Mouse (Mus musculus) myocyte (in vitro differentiated cells): ENCODE results near the gene Hltf. TPM values are rescaled to one million over a fixed set of nuclear protein-coding genes. Genes with fewer than 3 reads are reported as not detected.
A peak's percentile ranks its signal among the peaks of the same experiment; 100 is the strongest.

Experiments
- H3K27me3 ChIP-seq: one replicate; pipeline ENCODE4 v1.6.1; 2011; ENCODE audit not compliant: control insufficient read depth, insufficient read depth, insufficient read length
- H3K36me3 ChIP-seq: one replicate; pipeline ENCODE4 v1.6.1; 2011; ENCODE audit not compliant: control insufficient read depth, insufficient read depth
- H3K4me2 ChIP-seq: one replicate; pipeline ENCODE4 v1.6.1; 2011; ENCODE audit warnings: low read depth, control low read depth
- H3K4me3 ChIP-seq: one replicate; pipeline ENCODE4 v1.5.1; 2011; ENCODE audit warnings: mild to moderate bottlenecking, control low read depth, moderate library complexity
- H3K79me2 ChIP-seq: one replicate; pipeline ENCODE4 v1.6.1; 2011; ENCODE audit not compliant: control insufficient read depth, insufficient read depth
- H3ac ChIP-seq: one replicate; pipeline ENCODE4 v1.6.1; 2011; ENCODE audit not compliant: control insufficient read depth, insufficient read length
- CEBPB ChIP-seq: IDR thresholded peaks from 2 replicates; pipeline ENCODE4 v1.6.1; 2011; ENCODE audit warnings: mild to moderate bottlenecking, moderate library complexity; ENCODE audit not compliant: poor library complexity, insufficient read depth, severe bottlenecking
- E2F4 ChIP-seq: IDR thresholded peaks from one replicate; pipeline ENCODE4 v1.6.1; 2011; ENCODE audit warnings: mild to moderate bottlenecking, control low read depth, moderate library complexity; ENCODE audit not compliant: insufficient read depth
- MAX ChIP-seq: IDR thresholded peaks from one replicate; pipeline ENCODE4 v1.6.1; 2011; ENCODE audit warnings: low read depth, mild to moderate bottlenecking, control low read depth
- MYOD1 ChIP-seq, 3 experiments: IDR thresholded peaks; one replicate each; pipeline ENCODE4 v1.6.1; 2011; ENCODE audit warnings: control low read depth in 2 of 3, low read depth in 2 of 3, mild to moderate bottlenecking in 2 of 3, moderate library complexity in 1 of 3; ENCODE audit not compliant: insufficient read length in 2 of 3, control insufficient read depth in 1 of 3
- MYOG ChIP-seq, 3 experiments: IDR thresholded peaks; one replicate each; pipeline ENCODE4 v1.6.1; 2011; ENCODE audit warnings: control low read depth in 2 of 3, low read depth in 2 of 3, mild to moderate bottlenecking in 2 of 3; ENCODE audit not compliant: insufficient read length in 2 of 3, control insufficient read depth in 1 of 3, insufficient read depth in 1 of 3
- POLR2A ChIP-seq: IDR thresholded peaks from one replicate; pipeline ENCODE4 v1.6.1; 2011; ENCODE audit warnings: low read depth, mild to moderate bottlenecking, control low read depth, moderate library complexity; ENCODE audit not compliant: insufficient read length
- POLR2AphosphoS2 ChIP-seq: IDR thresholded peaks from one replicate; pipeline ENCODE4 v1.6.1; 2011; ENCODE audit warnings: low read depth, control low read depth; ENCODE audit not compliant: insufficient read length
- REST ChIP-seq: IDR thresholded peaks from one replicate; pipeline ENCODE4 v1.6.1; 2011; ENCODE audit warnings: mild to moderate bottlenecking, control low read depth, moderate library complexity; ENCODE audit not compliant: insufficient read depth, insufficient read length
- SRF ChIP-seq: IDR thresholded peaks from one replicate; pipeline ENCODE4 v1.6.1; 2011; ENCODE audit warnings: low read depth; ENCODE audit not compliant: control insufficient read depth, insufficient read length
- TCF12 ChIP-seq: IDR thresholded peaks from one replicate; pipeline ENCODE4 v1.6.1; 2011; ENCODE audit warnings: mild to moderate bottlenecking, control low read depth; ENCODE audit not compliant: poor library complexity, insufficient read depth, severe bottlenecking
- TCF3 ChIP-seq: IDR thresholded peaks from one replicate; pipeline ENCODE4 v1.6.1; 2011; ENCODE audit warnings: low read depth, control low read depth; ENCODE audit not compliant: insufficient read length
- USF1 ChIP-seq: IDR thresholded peaks from one replicate; pipeline ENCODE4 v1.6.1; 2011; ENCODE audit warnings: low read depth, mild to moderate bottlenecking, control low read depth, moderate library complexity
- polyA plus RNA-seq: library from polyadenylated mRNA; unstranded; fragments of >200 nt; fragmentation: generic; extraction: Trizol; gene quantifications from one replicate; pipeline ENCODE4 v1.2.1, GENCODE M21; 2012; ENCODE audit warnings: missing spikeins

Gene Hltf
- polyA plus RNA-seq, 1 experiment: 1.3 TPM

DNA sequence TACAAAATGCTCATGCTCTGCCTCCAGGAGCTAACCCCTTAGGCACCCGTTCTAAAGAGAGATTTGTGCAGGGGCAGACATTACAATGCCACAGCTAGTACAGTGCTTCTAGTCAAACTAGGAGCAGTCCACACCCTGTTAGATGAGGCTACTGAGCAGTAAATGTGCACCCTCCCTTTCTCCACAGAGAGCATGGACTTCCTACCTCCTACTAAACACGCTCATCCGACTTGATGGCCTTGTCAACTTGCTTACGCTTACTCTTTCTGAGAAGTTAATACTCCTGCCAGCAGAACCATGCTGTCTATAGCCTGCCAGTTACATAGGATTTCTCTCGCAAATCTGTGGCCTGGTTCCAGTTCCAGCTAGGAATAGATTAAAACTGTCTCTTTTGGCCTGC, 68.0 kb downstream of the Hltf start:
- peaks cover 10% of the 10 kb centered on the region for H3K36me3 ChIP-seq
- no peak overlapping the region for H3ac ChIP-seq
- H3K4me2 ChIP-seq: no peak overlapping the region
- H3K27me3 ChIP-seq: no peaks in the 10 kb centered on the region
- H3K79me2 ChIP-seq: no peaks in the 10 kb centered on the region
- TF ChIP-seq CEBPB (no peak), TCF12 (no peak), SRF (no peak), REST (no peak)
- no peak overlapping the region for H3K4me3 ChIP-seq

DNA sequence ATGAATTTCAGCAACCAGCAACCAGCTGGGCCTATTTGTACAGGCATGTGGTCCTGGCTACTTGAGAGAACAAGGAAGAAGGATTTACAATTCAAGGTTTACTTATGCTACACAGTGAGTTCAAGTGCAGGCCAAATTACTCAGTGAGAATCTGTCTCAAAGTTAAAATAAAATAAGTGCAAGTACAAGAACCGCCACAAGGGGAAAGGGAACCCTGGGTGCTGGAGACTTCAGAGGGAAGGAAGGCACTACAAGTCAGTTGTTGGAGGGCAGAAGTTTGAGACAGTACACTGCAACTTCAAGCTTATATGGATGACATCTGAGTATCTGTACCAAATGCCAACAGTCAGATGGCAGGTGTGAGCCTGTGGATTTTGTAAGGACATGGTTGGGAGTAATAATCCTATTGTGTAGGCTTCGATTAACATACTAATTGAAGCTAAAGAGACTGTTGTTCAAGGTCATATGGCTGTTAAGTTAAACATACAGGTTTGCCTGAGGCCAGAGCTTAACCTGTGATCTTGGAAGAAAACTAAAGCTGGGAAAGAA, 69.5 kb downstream of the Hltf start:
- Histone ChIP-seq H3K4me3 (no peak overlapping the region), H3K36me3 (peaks cover 7% of the 10 kb centered on the region), H3K4me2 (no peak overlapping the region), H3ac (no peak overlapping the region), H3K27me3 (no peaks in the 10 kb centered on the region), H3K79me2 (no peaks in the 10 kb centered on the region)
- TF ChIP-seq E2F4 (no peak), TCF12 (no peak)

DNA sequence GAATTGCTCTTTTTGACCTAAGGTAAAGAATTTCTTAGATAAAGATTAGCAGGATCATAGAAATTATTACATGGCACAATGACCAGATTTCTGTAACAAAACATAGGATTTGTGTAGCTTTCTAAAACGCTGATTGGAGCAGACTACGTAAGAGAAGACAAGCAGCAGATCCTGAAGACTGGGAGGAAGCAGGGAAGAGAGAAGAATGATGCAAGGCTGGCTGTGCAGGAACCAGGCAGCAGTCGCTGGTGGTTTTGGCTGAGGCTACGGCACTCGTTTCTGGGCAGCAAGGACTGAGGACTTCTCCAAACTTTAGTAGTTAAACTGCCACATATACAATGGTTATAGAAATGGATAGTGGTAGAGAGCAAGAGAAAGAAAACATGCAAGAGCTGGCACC, 71.9 kb downstream of the Hltf start:
- Histone ChIP-seq H3K36me3 (peaks cover 7% of the 10 kb centered on the region), H3ac (no peak overlapping the region), H3K4me2 (no peak overlapping the region), H3K4me3 (no peak overlapping the region), H3K79me2 (no peaks in the 10 kb centered on the region), H3K27me3 (no peaks in the 10 kb centered on the region)
- TF ChIP-seq REST (no peak), TCF12 (no peak), MYOG (IDR thresholded peaks at IDR 0.05; ENCODE audit: control insufficient read depth in 1 of 3, insufficient read depth in 1 of 3, insufficient read length in 2 of 3, low read depth in 2 of 3) (no peak), USF1 (no peak), TCF3 (no peak), CEBPB (no peak), E2F4 (no peak), POLR2AphosphoS2 (no peak), SRF (no peak), MAX (no peak), MYOD1 (IDR thresholded peaks at IDR 0.05; ENCODE audit: control insufficient read depth in 1 of 3, insufficient read length in 2 of 3, low read depth in 2 of 3) (no peak), POLR2A (no peak)

DNA sequence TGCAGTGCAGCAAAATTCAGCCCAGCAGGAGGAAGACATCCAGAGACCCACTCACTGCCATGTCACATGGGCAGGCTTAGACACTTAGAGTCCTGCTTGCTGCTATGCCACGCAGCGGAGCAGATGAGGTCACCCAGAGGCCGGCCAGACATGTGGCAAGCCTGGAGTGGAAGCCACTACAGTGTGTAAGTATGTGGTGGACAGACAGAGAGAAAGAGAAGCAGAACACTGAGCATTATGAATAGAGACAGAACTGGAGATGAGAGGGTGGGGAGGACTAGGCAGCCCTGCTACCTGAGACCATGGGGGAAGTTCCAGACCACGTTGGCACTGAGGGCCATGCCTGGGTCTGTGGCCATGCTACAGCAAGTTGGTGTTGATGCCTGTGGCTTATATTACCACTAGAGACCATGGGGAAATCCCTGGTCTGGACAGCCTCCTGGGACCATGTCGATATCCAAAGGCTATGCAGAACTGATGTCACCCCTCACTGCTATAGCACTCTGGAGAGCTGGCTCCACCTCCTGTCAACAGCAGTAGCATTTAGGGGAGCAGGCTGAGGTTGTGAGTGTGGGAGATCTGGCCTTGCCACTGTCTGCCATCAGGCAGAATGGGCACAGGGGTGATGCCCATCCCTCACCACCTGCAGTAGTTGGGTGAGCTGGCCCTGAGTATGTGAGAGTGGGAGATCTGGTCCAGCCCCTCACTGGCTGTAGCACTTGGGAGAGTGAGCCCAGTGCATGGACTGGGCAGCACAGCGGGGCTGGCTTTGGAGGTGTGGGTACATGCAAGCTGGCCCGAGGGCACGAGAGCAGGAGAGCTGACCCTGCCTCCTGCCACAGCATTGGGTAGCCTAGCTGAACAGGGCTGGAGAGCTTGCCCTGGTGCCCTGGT, 73.1 kb downstream of the Hltf start:
- no peaks in the 10 kb centered on the region for H3K79me2 ChIP-seq
- H3K4me2 ChIP-seq: no peak overlapping the region
- H3K4me3 ChIP-seq: no peak overlapping the region
- H3K36me3 ChIP-seq: peaks cover 7% of the 10 kb centered on the region
- no peaks in the 10 kb centered on the region for H3K27me3 ChIP-seq
- TF ChIP-seq REST (no peak), MAX (no peak), USF1 (no peak), MYOD1 (IDR thresholded peaks at IDR 0.05; ENCODE audit: control insufficient read depth in 1 of 3, insufficient read length in 2 of 3, low read depth in 2 of 3) (no peak), E2F4 (no peak), CEBPB (no peak), TCF3 (no peak), POLR2AphosphoS2 (no peak), MYOG (IDR thresholded peaks at IDR 0.05; ENCODE audit: control insufficient read depth in 1 of 3, insufficient read depth in 1 of 3, insufficient read length in 2 of 3, low read depth in 2 of 3) (no peak), TCF12 (no peak), SRF (no peak), POLR2A (no peak)
- H3ac ChIP-seq: no peak overlapping the region

DNA sequence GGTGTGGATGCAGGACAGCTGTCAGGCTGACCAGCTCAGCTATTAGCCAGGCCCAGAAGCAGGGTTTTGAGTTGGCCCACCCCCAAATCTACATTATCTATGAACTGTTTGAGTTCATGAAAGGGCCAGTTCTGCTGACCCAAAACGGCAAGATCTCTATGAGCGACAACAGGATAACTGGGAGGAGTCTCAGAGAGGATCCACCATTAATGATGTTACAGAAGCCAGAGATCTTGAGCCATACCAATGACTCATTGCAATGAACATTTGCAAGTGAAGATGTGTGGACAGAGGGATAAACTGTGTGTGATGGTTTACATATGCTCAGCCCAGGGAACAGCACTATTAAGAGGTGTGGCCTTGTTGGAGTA, 73.7 kb downstream of the Hltf start:
- H3K79me2 ChIP-seq: no peaks in the 10 kb centered on the region
- H3K4me2 ChIP-seq: no peak overlapping the region
- TF ChIP-seq TCF12 (no peak), E2F4 (no peak), REST (no peak), USF1 (no peak), POLR2AphosphoS2 (no peak), CEBPB (no peak), MYOD1 (IDR thresholded peaks at IDR 0.05; ENCODE audit: control insufficient read depth in 1 of 3, insufficient read length in 2 of 3, low read depth in 2 of 3) (peak in 1 of 3 experiments; percentile 33), TCF3 (no peak), MAX (no peak), MYOG (IDR thresholded peaks at IDR 0.05; ENCODE audit: control insufficient read depth in 1 of 3, insufficient read depth in 1 of 3, insufficient read length in 2 of 3, low read depth in 2 of 3) (peak in 1 of 3 experiments; percentile 36), SRF (no peak), POLR2A (no peak)
- no peak overlapping the region for H3ac ChIP-seq
- no peaks in the 10 kb centered on the region for H3K27me3 ChIP-seq
- peaks cover 4% of the 10 kb centered on the region for H3K36me3 ChIP-seq
- no peak overlapping the region for H3K4me3 ChIP-seq
